Mouse (Mus musculus): ENCODE data around the gene Cenpx.
"Not testable (repeated sequence)": the region's sequence is repeated elsewhere in the genome, so short reads cannot be mapped to it uniquely, and the experiment has no call there.

Cenpx gene

GRCm38 (mm10) chr11:120713580-120714518 lies at the start of gene Cenpx, which contains the start of gene Lrrc45:
Gene Cenpx (minus strand): TSS chr11:120713738.
Gene Lrrc45 (plus strand): TSS chr11:120713925.
- DNase-seq: peak; percentile 95 to 97

- not testable (repeated sequence) for DNase-seq
These were observed 49.1 kb upstream of the Cenpx start, which contains the start of gene Hmga1b for GRCm38 (mm10) chr11:120762672-120763041. Gene Hmga1b (plus strand): TSS chr11:120762794.

GRCm38 (mm10) chr11:120761811-120762671 lies 48.5 kb upstream of the Cenpx start:
- no peak for DNase-seq

- DNase-seq: no peak
These were observed 46.7 kb upstream of the Cenpx start for GRCm38 (mm10) chr11:120760236-120760635.

- DNase-seq: no peak
These were observed 38.1 kb upstream of the Cenpx start for GRCm38 (mm10) chr11:120751606-120752005.

- DNase-seq: peak in 1 of 2 experiments; percentile 18
These were observed 35.9 kb upstream of the Cenpx start for GRCm38 (mm10) chr11:120749430-120749829.

GRCm38 (mm10) chr11:120747974-120748373 lies 34.4 kb upstream of the Cenpx start:
- no peak for DNase-seq

- DNase-seq: no peak
These were observed 30.7 kb upstream of the Cenpx start for GRCm38 (mm10) chr11:120744121-120744701.

GRCm38 (mm10) chr11:120740981-120741380 lies 27.4 kb upstream of the Cenpx start:
- DNase-seq: no peak

- no peak for DNase-seq
These were observed 22.9 kb upstream of the Cenpx start for GRCm38 (mm10) chr11:120736424-120736823.

- DNase-seq: no peak
These were observed 20.0 kb upstream of the Cenpx start for GRCm38 (mm10) chr11:120733521-120733920.

- no peak for DNase-seq
These were observed 18.5 kb upstream of the Cenpx start, which contains the start of gene Cbr2 for GRCm38 (mm10) chr11:120731858-120732680. Gene Cbr2 (minus strand): TSS chr11:120732114.

GRCm38 (mm10) chr11:120731395-120731794 lies 17.9 kb upstream of the Cenpx start:
- DNase-seq: no peak

- no peak for DNase-seq
These were observed 16.9 kb upstream of the Cenpx start for GRCm38 (mm10) chr11:120730331-120730870.

- not testable (repeated sequence) for DNase-seq
These were observed 16.0 kb upstream of the Cenpx start for GRCm38 (mm10) chr11:120729432-120730050.

GRCm38 (mm10) chr11:120728530-120729240 lies 15.1 kb upstream of the Cenpx start:
- no peak for DNase-seq

GRCm38 (mm10) chr11:120727564-120727963 lies 14.0 kb upstream of the Cenpx start:
- DNase-seq: no peak

- peak; percentile 78 to 80 for DNase-seq
These were observed 13.6 kb upstream of the Cenpx start, which contains the start of gene Dcxr for GRCm38 (mm10) chr11:120727169-120727527. Gene Dcxr (minus strand): TSS chr11:120727281.

GRCm38 (mm10) chr11:120726243-120727168 lies 13.0 kb upstream of the Cenpx start:
- no peak for DNase-seq

Data from cerebellum, postnatal 36 days (tissue).